Mouse (Mus musculus) lung, postnatal 0 days (tissue): ENCODE data around the gene Tbcel.

Source experiments
- CTCF ChIP-seq: IDR thresholded peaks from 2 replicates; pipeline ENCODE4 v1.5.1; 2016; ENCODE audit warnings: antibody characterized with exemption, mild to moderate bottlenecking
- EP300 ChIP-seq: IDR thresholded peaks from 2 replicates; pipeline ENCODE4 v1.6.1; 2016; ENCODE audit warnings: antibody characterized with exemption, mild to moderate bottlenecking, control low read depth

- TF ChIP-seq CTCF, result no peak
- TF ChIP-seq EP300, result no peak
Observed at GRCm38 (mm10) chr9:42385656-42386055, 122.0 kb downstream of the Tbcel start.
